Mouse (Mus musculus) cerebellum, adult 2 months (tissue): ENCODE results near the gene Dapp1. TPM values are rescaled to one million over a fixed set of nuclear protein-coding genes. Genes with fewer than 3 reads are reported as not detected.
A peak's percentile ranks its signal among the peaks of the same experiment; 100 is the strongest.
"Not testable (repeated sequence)": the region's sequence is repeated elsewhere in the genome, so short reads cannot be mapped to it uniquely, and the experiment has no call there.

Experiments
- DNase-seq, 2 experiments: peaks; one replicate each; pipeline ENCODE4 v3.0.0; 2021
- H3K27ac ChIP-seq: fragments of 200-500 bp; 2 replicates; pipeline ENCODE4 v1.5.1; 2012; ENCODE audit warnings: low read length, control low read depth, inconsistent platforms; ENCODE audit not compliant: insufficient read depth
- H3K27me3 ChIP-seq: fragments of 200-500 bp; 2 replicates; pipeline ENCODE4 v1.6.1; 2012; ENCODE audit warnings: inconsistent platforms, mild to moderate bottlenecking, low read length, moderate library complexity; ENCODE audit not compliant: control insufficient read depth, insufficient read depth
- H3K4me1 ChIP-seq: fragments of 200-500 bp; 2 replicates; pipeline ENCODE4 v1.6.1; 2011; ENCODE audit warnings: low read length; ENCODE audit not compliant: control insufficient read depth, insufficient read depth
- H3K4me3 ChIP-seq: fragments of 200-500 bp; replicated peaks from 2 replicates; pipeline ENCODE3; 2011; ENCODE audit warnings: mild to moderate bottlenecking, low read depth, low read length, control low read depth; ENCODE audit not compliant: insufficient read depth
- CTCF ChIP-seq: fragments of 200-500 bp; IDR thresholded peaks from 2 replicates; pipeline ENCODE4 v1.5.1; 2011; ENCODE audit warnings: low read depth, mild to moderate bottlenecking, control low read depth, low read length, moderate library complexity, borderline replicate concordance; ENCODE audit not compliant: insufficient read depth
- POLR2A ChIP-seq: fragments of 200-500 bp; IDR thresholded peaks from 2 replicates; pipeline ENCODE4 v1.6.1; 2011; ENCODE audit warnings: low read length, control low read depth, borderline replicate concordance; ENCODE audit not compliant: insufficient read depth
- WGBS: fragments of 180-500 bp; shearing (Covaris S2); methylation state at CpG from one replicate; pipeline ENCODE4 v1.1.7; 2018; 5-methylcytosine and 5-hydroxymethylcytosine counted together
- polyA plus RNA-seq: library from polyadenylated mRNA; depleted of rRNA; stranded (reverse); fragments of >200 nt; gene quantifications from 2 replicates; pipeline ENCODE4 v1.2.3, GENCODE M21; 2012

Gene Dapp1
- polyA plus RNA-seq, 1 experiment = 1.1 TPM

GRCm38 (mm10) chr3:137972989-137973388, 8.4 kb downstream of the Dapp1 start:
- Histone ChIP-seq H3K27me3 (no peaks in the 10 kb centered on the region), H3K4me1 (no peaks in the 10 kb centered on the region), H3K4me3 (no peak overlapping the region), H3K27ac (no peak overlapping the region)
- 94% methylated on average over 7 of the region's 7 CpGs for WGBS
- no peak for DNase-seq
- TF ChIP-seq CTCF (no peak), POLR2A (no peak)

- no peaks in the 10 kb centered on the region for H3K4me1 ChIP-seq
- 82% methylated on average over 5 of the region's 5 CpGs for WGBS
- DNase-seq = no peak
- no peak for TF ChIP-seq POLR2A
- TF ChIP-seq CTCF = no peak
- H3K27me3 ChIP-seq = no peaks in the 10 kb centered on the region
- no peak overlapping the region for H3K27ac ChIP-seq
- no peak overlapping the region for H3K4me3 ChIP-seq
These were observed 9.1 kb downstream of the Dapp1 start for GRCm38 (mm10) chr3:137972224-137972623.

GRCm38 (mm10) chr3:137969951-137970350, 11.4 kb downstream of the Dapp1 start:
- no peak for TF ChIP-seq POLR2A
- TF ChIP-seq CTCF = no peak
- peak in 1 of 2 experiments; percentile 36 for DNase-seq
- WGBS = 46% methylated on average over 12 of the region's 12 CpGs
- Histone ChIP-seq H3K27ac (no peak overlapping the region), H3K4me1 (no peaks in the 10 kb centered on the region; the same call in 1 of the 2 replicates), H3K4me3 (peak overlapping the region; percentile 19), H3K27me3 (no peaks in the 10 kb centered on the region)

- no peak for DNase-seq
These were observed 12.4 kb downstream of the Dapp1 start for GRCm38 (mm10) chr3:137968820-137969486.

GRCm38 (mm10) chr3:137968105-137968819, 13.1 kb downstream of the Dapp1 start:
- TF ChIP-seq POLR2A (no peak), CTCF (no peak)
- Histone ChIP-seq H3K4me1 (no peaks in the 10 kb centered on the region; the same call in 1 of the 2 replicates), H3K27me3 (no peaks in the 10 kb centered on the region), H3K4me3 (no peak overlapping the region), H3K27ac (no peak overlapping the region)
- DNase-seq = no peak
- WGBS = 92% methylated on average over 14 of the region's 14 CpGs

More at GRCm38 (mm10) chr3:137968820-137969486, 12.4 kb downstream of the Dapp1 start:
- Histone ChIP-seq H3K4me1 (no peaks in the 10 kb centered on the region; the same call in 1 of the 2 replicates), H3K27me3 (no peaks in the 10 kb centered on the region), H3K27ac (no peak overlapping the region), H3K4me3 (no peak overlapping the region)
- 91% methylated on average over 9 of the region's 9 CpGs for WGBS
- TF ChIP-seq CTCF = no peak
- TF ChIP-seq POLR2A = no peak

GRCm38 (mm10) chr3:137964014-137964413, 17.3 kb downstream of the Dapp1 start:
- DNase-seq, H3K4me3 ChIP-seq, H3K27ac ChIP-seq, H3K27me3 ChIP-seq, H3K4me1 ChIP-seq: not testable (repeated sequence)
- 53% methylated on average over 1 of the region's 1 CpGs for WGBS

GRCm38 (mm10) chr3:137963508-137963907, 17.8 kb downstream of the Dapp1 start:
- TF ChIP-seq CTCF (no peak), POLR2A (no peak)
- Histone ChIP-seq H3K27me3 (no peaks in the 10 kb centered on the region), H3K4me1 (peaks cover 7% of the 10 kb centered on the region), H3K4me3 (no peak overlapping the region), H3K27ac (no peak overlapping the region)
- WGBS = 63% methylated on average over 8 of the region's 8 CpGs
- DNase-seq = no peak

GRCm38 (mm10) chr3:137961736-137962385, 19.5 kb downstream of the Dapp1 start:
- no peak overlapping the region for H3K27ac ChIP-seq
- WGBS = 22% methylated on average over 8 of the region's 8 CpGs
- H3K4me3 ChIP-seq = no peak overlapping the region
- DNase-seq = peak; percentile 52 to 82
- TF ChIP-seq CTCF = no peak
- peaks cover 7% of the 10 kb centered on the region for H3K4me1 ChIP-seq
- H3K27me3 ChIP-seq = no peaks in the 10 kb centered on the region
